Mouse (Mus musculus) embryonic facial prominence, embryonic 14.5 days (tissue): Measurements from ENCODE around the gene Smad9. TPM values are rescaled to one million over a fixed set of nuclear protein-coding genes. Genes with fewer than 3 reads are reported as not detected.

Experiments used
- ATAC-seq: fragments of 200-750 bp; cut with Nextera tagmentation; 2 replicates; pipeline ENCODE4 v1.8.0; 2017; ENCODE audit warnings: low read depth, moderate number of reproducible peaks, moderate TSS enrichment
- DNase-seq: peaks from one replicate; pipeline ENCODE4 v3.0.0-alpha.2; 2015; ENCODE audit warnings: low spot score
- H3K27ac ChIP-seq: fragments of 300-500 bp; sonication (generic); replicated peaks from 2 replicates; pipeline ENCODE4 v1.5.1; 2014; ENCODE audit warnings: low read depth, mild to moderate bottlenecking, low read length, moderate library complexity
- H3K27me3 ChIP-seq: fragments of 300-500 bp; sonication (generic); replicated peaks from 2 replicates; pipeline ENCODE4 v1.6.1; 2014; ENCODE audit warnings: low read length; ENCODE audit not compliant: control insufficient read depth, insufficient read depth
- H3K36me3 ChIP-seq: fragments of 300-500 bp; sonication (generic); 2 replicates; pipeline ENCODE4 v1.6.1; 2014; ENCODE audit warnings: low read length, mixed read lengths; ENCODE audit not compliant: control insufficient read depth, insufficient read depth
- H3K4me1 ChIP-seq: fragments of 300-500 bp; sonication (generic); 2 replicates; pipeline ENCODE4 v1.6.1; 2014; ENCODE audit warnings: antibody characterized with exemption, low read length; ENCODE audit not compliant: control insufficient read depth, insufficient read depth
- H3K4me2 ChIP-seq: fragments of 300-500 bp; sonication (generic); 2 replicates; pipeline ENCODE4 v1.6.1; 2014; ENCODE audit warnings: low read depth, mild to moderate bottlenecking, low read length, moderate library complexity, mixed read lengths
- H3K4me3 ChIP-seq: fragments of 300-500 bp; sonication (generic); 2 replicates; pipeline ENCODE4 v1.5.1; 2014; ENCODE audit warnings: low read depth, mild to moderate bottlenecking, low read length
- H3K9ac ChIP-seq: fragments of 300-500 bp; sonication (generic); 2 replicates; pipeline ENCODE4 v1.6.1; 2014; ENCODE audit warnings: low read depth, mild to moderate bottlenecking, low read length, moderate library complexity, mixed read lengths
- H3K9me3 ChIP-seq: fragments of 300-500 bp; sonication (generic); 2 replicates; pipeline ENCODE4 v1.6.1; 2016; ENCODE audit warnings: low read length; ENCODE audit not compliant: control insufficient read depth
- WGBS: fragments of 180-500 bp; shearing (Covaris S2); extraction: QIAGEN DNeasy Blood & Tissue Kit; methylation state at CpG from one replicate; pipeline ENCODE4 v1.1.7; 2014; 5-methylcytosine and 5-hydroxymethylcytosine counted together
- polyA plus RNA-seq: library from polyadenylated mRNA; unstranded; fragments of >200 nt; fragmentation: Nextera tagmentation; extraction: Ambion mirVana; gene quantifications from 2 replicates; pipeline ENCODE4 v1.2.1, GENCODE M21; 2014

Gene Smad9
- polyA plus RNA-seq, 1 experiment from 2014 or later = 2.1 TPM

DNA sequence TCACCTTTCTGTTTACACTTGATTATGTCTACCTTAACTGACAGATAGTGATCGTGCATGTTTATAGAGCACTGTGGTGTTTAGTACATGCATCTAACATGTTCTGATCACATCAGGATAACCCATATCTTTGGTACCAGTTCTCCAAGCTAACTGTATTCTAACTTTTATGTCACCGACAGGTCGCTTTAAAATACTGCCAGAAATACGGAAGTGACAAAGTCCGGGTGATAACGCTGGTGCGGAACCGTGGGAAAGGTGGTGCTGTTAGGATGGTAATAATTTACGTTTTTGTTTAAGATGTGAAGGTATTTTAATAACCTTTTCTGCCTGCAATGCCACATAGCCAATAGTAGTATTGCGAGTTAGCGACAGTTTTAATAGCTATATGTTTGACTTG lies 13.4 kb upstream of the Smad9 start:
- no peak for DNase-seq
- Histone ChIP-seq H3K9me3 (no peaks in the 10 kb centered on the region), H3K4me1 (no peaks in the 10 kb centered on the region), H3K4me2 (no peak overlapping the region), H3K36me3 (peaks cover 91% of the 10 kb centered on the region), H3K9ac (no peak overlapping the region), H3K27me3 (no peaks in the 10 kb centered on the region), H3K27ac (no peak overlapping the region), H3K4me3 (no peak overlapping the region)
- 97% methylated on average over 11 of the region's 11 CpGs for WGBS
- ATAC-seq = no peak

DNA sequence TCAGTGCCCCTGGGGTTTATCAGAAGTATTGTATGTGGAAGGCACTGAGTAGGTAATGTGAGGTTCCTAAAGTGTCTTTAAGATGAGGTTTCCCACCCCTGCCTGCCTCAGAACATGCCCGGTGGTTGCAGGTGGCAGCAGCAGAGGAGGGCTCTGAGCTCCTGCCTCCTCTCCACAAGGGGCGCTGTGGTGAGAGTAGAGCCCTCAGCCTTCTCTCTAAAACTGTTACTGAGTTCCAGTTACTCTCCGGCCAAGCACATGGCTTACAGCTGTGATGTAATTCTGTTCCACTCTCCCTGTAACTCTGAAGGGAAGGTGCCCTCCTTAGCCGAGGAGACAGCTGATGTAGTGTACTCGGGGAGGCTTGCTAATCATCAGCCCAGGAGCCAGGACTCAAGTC lies 9.6 kb upstream of the Smad9 start:
- DNase-seq = no peak
- WGBS = 57% methylated on average over 5 of the region's 5 CpGs
- no peaks in the 10 kb centered on the region for H3K4me1 ChIP-seq
- no peaks in the 10 kb centered on the region for H3K27me3 ChIP-seq
- no peak overlapping the region for H3K9ac ChIP-seq
- H3K36me3 ChIP-seq = peaks cover 98% of the 10 kb centered on the region
- H3K4me2 ChIP-seq = no peak overlapping the region
- no peak overlapping the region for H3K4me3 ChIP-seq
- no peak overlapping the region for H3K27ac ChIP-seq
- 0 out of 2 replicates have a peak, but pooled peaks have one; percentile 33 for ATAC-seq
- H3K9me3 ChIP-seq = no peaks in the 10 kb centered on the region

DNA sequence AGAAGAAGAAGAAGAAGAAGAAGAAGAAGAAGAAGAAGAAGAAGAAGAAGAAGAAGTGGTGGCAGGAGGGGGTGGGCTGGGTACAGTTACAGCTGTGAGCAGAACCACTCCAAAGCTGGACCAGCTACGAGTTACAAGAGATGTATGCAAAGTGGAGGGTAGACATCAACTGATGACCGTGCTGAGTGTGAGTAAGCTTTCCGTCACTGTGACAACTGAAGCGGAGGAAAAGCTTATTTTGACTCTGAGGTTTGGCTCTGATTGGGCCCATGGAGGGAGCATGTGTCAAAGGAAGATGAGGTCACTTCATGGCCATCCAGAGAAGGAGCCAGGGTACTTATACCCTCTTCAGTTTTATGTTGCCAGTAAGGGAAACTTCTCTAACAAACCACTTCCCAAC lies 2.0 kb upstream of the Smad9 start:
- no peak overlapping the region for H3K4me3 ChIP-seq
- no peak for ATAC-seq
- no peak overlapping the region for H3K4me2 ChIP-seq
- H3K27ac ChIP-seq = no peak overlapping the region
- peaks cover 30% of the 10 kb centered on the region for H3K36me3 ChIP-seq
- 83% methylated on average over 4 of the region's 4 CpGs for WGBS
- peaks cover 6% of the 10 kb centered on the region for H3K4me1 ChIP-seq
- no peaks in the 10 kb centered on the region for H3K27me3 ChIP-seq
- DNase-seq = no peak
- H3K9ac ChIP-seq = no peak overlapping the region
- no peaks in the 10 kb centered on the region for H3K9me3 ChIP-seq

DNA sequence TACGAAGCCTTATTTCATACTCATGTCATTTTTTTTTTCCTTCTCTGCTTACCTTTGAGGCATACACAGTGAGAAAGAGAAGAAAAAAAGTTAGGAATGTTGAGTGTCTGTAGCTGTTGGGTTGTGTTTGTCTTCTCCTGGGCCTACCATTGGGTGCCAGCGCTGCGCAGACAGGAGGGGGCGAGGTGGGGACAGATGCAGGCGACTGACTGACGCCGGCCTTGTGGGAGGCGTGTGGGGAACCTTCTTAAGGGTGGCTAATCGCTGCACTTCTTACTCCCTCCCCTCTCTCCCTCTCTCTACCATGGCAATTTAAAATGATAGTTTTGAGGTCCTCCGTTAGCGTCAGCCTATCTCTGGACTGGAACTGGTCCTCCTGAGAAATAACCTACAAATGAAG lies 676 bp downstream of the Smad9 start:
- Histone ChIP-seq H3K4me3 (peak overlapping the region; percentile 59), H3K9ac (peak overlapping the region; percentile 72), H3K9me3 (no peaks in the 10 kb centered on the region), H3K27ac (peak overlapping the region; percentile 82), H3K4me1 (peaks cover 6% of the 10 kb centered on the region), H3K36me3 (peaks cover 6% of the 10 kb centered on the region), H3K27me3 (no peaks in the 10 kb centered on the region), H3K4me2 (peak overlapping the region; percentile 93)
- DNase-seq (peak; percentile 56), ATAC-seq (peak; percentile 47; the same call in 1 of the 2 replicates)
- 2% methylated on average over 11 of the region's 11 CpGs for WGBS

DNA sequence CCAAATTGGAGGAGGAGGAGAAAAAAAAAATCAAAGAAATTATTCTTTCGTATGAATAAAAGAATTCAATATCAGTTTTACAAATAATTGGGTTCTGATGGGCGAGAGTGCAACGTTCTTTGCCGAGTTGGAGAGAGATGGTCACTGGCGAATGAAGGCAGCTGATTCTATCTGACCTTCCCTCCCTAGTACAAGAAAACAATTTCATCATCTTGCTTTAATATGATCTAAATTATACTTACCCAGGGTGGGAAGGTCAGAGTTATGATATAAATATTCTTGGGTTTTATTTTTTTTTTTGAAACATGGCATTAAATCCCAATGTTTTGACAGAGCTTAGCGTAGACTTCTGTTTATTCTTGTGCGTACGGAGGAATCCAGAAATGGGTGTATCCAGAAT lies 2.1 kb downstream of the Smad9 start:
- Histone ChIP-seq H3K4me2 (peak overlapping the region; percentile 93), H3K9me3 (no peaks in the 10 kb centered on the region), H3K36me3 (no peaks in the 10 kb centered on the region), H3K4me1 (peaks cover 6% of the 10 kb centered on the region), H3K4me3 (no peak overlapping the region), H3K9ac (no peak overlapping the region), H3K27ac (no peak overlapping the region), H3K27me3 (no peaks in the 10 kb centered on the region)
- 71% methylated on average over 8 of the region's 8 CpGs for WGBS
- DNase-seq = no peak
- no peak for ATAC-seq

DNA sequence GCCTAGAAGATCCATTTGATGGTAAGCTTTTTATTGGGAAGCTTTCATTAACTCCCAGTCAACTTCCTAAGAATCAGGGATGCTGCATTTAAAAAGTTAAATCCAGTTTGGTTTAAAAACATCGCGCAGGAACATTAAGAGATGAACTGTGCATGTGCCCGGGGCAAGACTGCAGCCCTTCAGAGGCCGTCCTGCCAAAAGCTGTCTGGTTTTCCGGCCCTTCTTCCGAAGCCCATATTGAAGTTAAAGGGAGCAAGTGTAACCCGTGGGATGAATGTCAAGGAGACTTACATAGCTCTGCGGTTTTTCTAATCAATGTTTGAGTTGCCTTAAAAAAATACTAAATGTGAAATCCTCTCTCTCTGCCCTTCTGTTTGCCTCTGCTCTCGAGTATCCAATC lies 3.8 kb downstream of the Smad9 start:
- DNase-seq (peak; percentile 17), ATAC-seq (no peak)
- no peak overlapping the region for H3K9ac ChIP-seq
- no peaks in the 10 kb centered on the region for H3K9me3 ChIP-seq
- H3K36me3 ChIP-seq = no peaks in the 10 kb centered on the region
- H3K27me3 ChIP-seq = no peaks in the 10 kb centered on the region
- no peak overlapping the region for H3K4me2 ChIP-seq
- H3K4me3 ChIP-seq = no peak overlapping the region
- peaks cover 6% of the 10 kb centered on the region for H3K4me1 ChIP-seq
- no peak overlapping the region for H3K27ac ChIP-seq
- 54% methylated on average over 9 of the region's 9 CpGs for WGBS

DNA sequence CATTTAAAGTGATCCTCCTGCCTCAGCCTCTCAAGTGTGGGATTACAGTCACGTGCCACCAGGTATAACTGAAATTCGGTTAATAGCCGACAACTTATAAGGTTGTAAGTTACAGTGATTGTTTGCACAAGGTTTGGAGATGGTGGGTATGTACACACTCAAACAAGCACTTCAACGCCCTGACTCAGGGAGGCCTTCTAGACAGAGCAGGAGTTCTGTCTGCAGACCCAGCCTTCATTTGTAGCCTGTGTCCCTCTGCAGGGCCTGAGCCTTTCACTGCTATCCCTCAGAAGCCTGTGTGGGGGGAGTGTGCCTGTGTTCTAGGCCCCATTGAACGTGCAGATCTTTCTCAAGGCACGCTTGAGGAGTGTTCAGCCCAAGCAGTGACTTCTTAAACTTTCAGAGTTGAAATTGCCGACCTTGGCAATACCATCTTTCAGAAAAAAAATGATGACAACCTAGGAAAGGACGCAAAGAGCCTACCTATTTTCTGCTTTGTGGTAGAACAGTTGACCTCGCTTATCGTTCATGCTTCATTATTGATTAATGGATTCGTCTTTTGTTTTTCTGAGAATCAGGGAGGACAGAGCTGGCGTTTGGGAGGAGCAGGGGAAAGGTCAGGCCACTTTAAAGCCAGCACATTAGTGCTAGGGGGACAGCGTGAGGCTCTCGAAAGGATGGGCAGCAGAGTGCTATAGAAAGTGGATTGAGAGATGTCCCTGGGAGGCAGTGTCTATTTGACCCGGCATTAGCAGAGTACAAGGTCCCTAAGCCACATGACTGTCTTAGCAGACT lies 5.1 kb downstream of the Smad9 start:
- Histone ChIP-seq H3K27me3 (no peaks in the 10 kb centered on the region), H3K4me1 (peaks cover 3% of the 10 kb centered on the region), H3K9ac (no peak overlapping the region), H3K4me3 (no peak overlapping the region), H3K9me3 (no peaks in the 10 kb centered on the region), H3K36me3 (no peaks in the 10 kb centered on the region), H3K27ac (no peak overlapping the region), H3K4me2 (no peak overlapping the region)
- no peak for DNase-seq
- WGBS = 68% methylated on average over 15 of the region's 15 CpGs
- ATAC-seq = no peak

DNA sequence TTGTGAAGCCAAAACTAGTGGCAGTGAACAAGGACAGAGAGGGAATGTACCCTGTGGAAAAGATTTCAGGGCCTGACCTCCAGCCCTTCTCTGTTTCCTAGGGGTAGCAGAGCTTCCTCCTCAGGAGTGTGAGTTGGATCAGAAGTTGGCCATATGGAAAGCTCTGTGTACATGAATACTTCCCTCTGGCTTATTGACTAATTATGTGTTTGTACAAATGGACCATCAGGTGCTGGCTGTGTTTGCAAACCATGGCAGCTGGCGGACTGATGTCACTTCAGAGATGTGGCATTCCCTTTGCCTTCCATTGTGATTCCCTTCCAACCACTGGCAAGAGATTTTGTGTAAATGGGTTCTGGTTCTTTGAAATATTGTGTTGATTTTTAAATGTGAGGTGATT lies 5.9 kb downstream of the Smad9 start:
- WGBS = 80% methylated on average over 1 of the region's 1 CpGs
- H3K9ac ChIP-seq = no peak overlapping the region
- H3K27ac ChIP-seq = no peak overlapping the region
- H3K27me3 ChIP-seq = no peaks in the 10 kb centered on the region
- no peaks in the 10 kb centered on the region for H3K36me3 ChIP-seq
- no peak for ATAC-seq
- peaks cover under 1% of the 10 kb centered on the region for H3K4me1 ChIP-seq
- no peaks in the 10 kb centered on the region for H3K9me3 ChIP-seq
- no peak overlapping the region for H3K4me2 ChIP-seq
- DNase-seq = no peak
- no peak overlapping the region for H3K4me3 ChIP-seq

DNA sequence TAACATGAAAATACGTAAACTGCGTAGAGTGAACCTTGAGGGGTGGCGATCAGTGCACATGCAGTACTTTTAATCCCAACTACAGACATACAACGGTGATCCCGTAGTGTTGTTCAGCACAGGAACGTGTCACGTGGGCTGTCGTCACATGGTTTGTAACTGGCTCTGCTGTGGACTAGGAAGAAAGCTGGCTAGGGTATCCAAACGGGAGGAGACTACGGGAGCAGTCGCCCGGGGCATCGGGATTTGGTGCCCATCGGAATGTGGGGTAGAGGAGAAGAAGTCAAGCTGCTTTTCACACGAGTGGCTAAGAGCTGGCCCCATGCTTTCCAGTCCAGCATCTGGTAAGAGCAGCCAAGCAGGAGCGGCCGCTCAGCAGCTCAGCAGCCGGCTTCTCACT lies 9.0 kb downstream of the Smad9 start:
- no peaks in the 10 kb centered on the region for H3K36me3 ChIP-seq
- H3K9ac ChIP-seq = 0 out of 2 replicates have a peak overlapping the region, but pooled peaks have one; percentile 11
- DNase-seq (peak; percentile 40), ATAC-seq (peak; percentile 42; the same call in 1 of the 2 replicates)
- no peaks in the 10 kb centered on the region for H3K4me1 ChIP-seq
- H3K4me2 ChIP-seq = peak overlapping the region; percentile 36
- H3K27ac ChIP-seq = no peak overlapping the region
- WGBS = 46% methylated on average over 18 of the region's 18 CpGs
- no peaks in the 10 kb centered on the region for H3K27me3 ChIP-seq
- H3K9me3 ChIP-seq = no peaks in the 10 kb centered on the region
- H3K4me3 ChIP-seq = peak overlapping the region; percentile 25
